Mouse (Mus musculus) G1E-ER4 (cell line): ENCODE results near the gene Zc3h13. TPM values are rescaled to one million over a fixed set of nuclear protein-coding genes. Genes with fewer than 3 reads are reported as not detected.

ENCODE experiments used
- GATA1 ChIP-seq: IDR thresholded peaks from one replicate; pipeline ENCODE4 v1.8.0; 2012; ENCODE audit warnings: low read length, inconsistent platforms
- polyA plus RNA-seq: library from polyadenylated mRNA; stranded (reverse); fragments of >175 nt; gene quantifications from 2 replicates; pipeline ENCODE4 v1.2.3, GENCODE M21; 2012

Zc3h13 gene
- polyA plus RNA-seq, 1 experiment = 24.7 TPM

GRCm38 (mm10) chr14:75369880-75370279 is 85.7 kb downstream of the Zc3h13 start:
- no peak for TF ChIP-seq GATA1

DNA sequence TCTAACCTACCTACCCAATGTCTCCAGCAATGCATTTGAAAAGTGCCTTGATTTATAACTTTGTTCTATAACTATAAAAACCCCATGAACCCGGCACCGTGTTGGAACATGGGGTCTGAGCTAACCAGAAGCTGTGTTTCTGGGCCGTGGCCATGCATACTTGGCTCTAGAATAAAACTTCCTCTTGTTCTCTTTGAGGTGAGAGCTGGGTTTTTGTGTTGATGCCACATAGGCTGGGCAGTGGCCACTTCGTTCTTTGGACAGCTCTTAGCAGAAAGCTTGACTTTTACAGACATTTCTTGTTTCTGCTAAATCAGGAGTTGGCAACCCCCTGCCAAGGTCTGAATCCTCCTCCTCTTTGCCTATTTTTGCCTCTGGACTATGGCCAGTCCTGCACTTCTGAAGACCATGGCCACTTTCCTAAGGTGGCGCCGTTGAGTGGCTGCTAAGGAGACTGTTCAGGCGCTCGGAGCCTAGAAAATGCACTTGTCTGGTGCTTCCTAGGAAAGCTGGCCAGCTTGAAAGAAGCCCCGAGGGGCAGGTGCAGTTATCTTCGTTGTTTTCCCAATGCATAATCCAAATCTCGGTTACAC is 90.9 kb downstream of the Zc3h13 start:
- no peak for TF ChIP-seq GATA1

- TF ChIP-seq GATA1 = no peak
These were observed 92.1 kb downstream of the Zc3h13 start for GRCm38 (mm10) chr14:75376256-75376655.

DNA sequence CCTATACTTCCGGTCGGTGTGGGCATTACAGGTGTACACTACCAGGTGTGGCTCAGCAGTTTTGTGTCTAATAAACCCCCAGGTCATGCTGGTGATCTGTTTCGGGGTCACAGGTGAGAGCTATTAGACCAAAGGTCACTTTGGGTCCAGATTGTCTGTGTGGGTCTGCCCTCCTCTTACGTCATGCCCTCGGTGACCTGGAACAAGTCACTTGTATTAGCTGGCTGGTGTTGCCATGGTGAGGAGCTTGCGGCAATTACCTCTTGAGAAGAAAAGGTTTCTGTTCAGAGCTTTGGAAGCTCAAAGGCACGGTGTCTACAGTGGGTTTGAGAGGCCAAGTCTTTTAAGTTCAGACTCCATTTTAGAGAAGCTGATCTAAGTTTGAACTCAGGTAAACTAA is 93.4 kb downstream of the Zc3h13 start:
- TF ChIP-seq GATA1 = no peak

Other genes with a start within 250 kb of the Zc3h13 start
- gene Lrrc63, start 153.5 kb upstream of the Zc3h13 start, polyA plus RNA-seq = not detected in 2 replicates
- gene Lcp1, start 153.3 kb upstream of the Zc3h13 start, polyA plus RNA-seq = 0.03 TPM in 1 of 2 replicates, not detected in the other
- not detected in 2 replicates for gene Cpb2, start 42.1 kb upstream of the Zc3h13 start, polyA plus RNA-seq
- not detected in 2 replicates for gene Siah3, start 171.6 kb downstream of the Zc3h13 start, polyA plus RNA-seq